Mouse (Mus musculus): ENCODE measurements around the gene Rln3.

The Rln3 gene

GRCm38 (mm10) chr8:84044900-84045299 lies at the start of gene Rln3:
Rln3 (minus strand) TSS chr8:84045000.
- no peak for DNase-seq (ENCODE audit: low spot score in 2 of 2)

GRCm38 (mm10) chr8:84090585-84090984 lies 45.8 kb upstream of the Rln3 start:
- DNase-seq (ENCODE audit: low spot score in 2 of 2): no peak

GRCm38 (mm10) chr8:84089277-84089676 lies 44.5 kb upstream of the Rln3 start:
- no peak for DNase-seq (ENCODE audit: low spot score in 2 of 2)

GRCm38 (mm10) chr8:84087821-84088220 lies 43.0 kb upstream of the Rln3 start:
- no peak for DNase-seq (ENCODE audit: low spot score in 2 of 2)

- DNase-seq (ENCODE audit: low spot score in 2 of 2): no peak
Measured at GRCm38 (mm10) chr8:84087156-84087555, 42.4 kb upstream of the Rln3 start.

GRCm38 (mm10) chr8:84084341-84085115 lies 39.7 kb upstream of the Rln3 start:
- no peak for DNase-seq (ENCODE audit: low spot score in 2 of 2)

- DNase-seq (ENCODE audit: low spot score in 2 of 2): no peak
Measured at GRCm38 (mm10) chr8:84083829-84084241, 39.0 kb upstream of the Rln3 start.

- DNase-seq (ENCODE audit: low spot score in 2 of 2): no peak
Measured at GRCm38 (mm10) chr8:84079206-84079605, 34.4 kb upstream of the Rln3 start.

GRCm38 (mm10) chr8:84076849-84077248 lies 32.0 kb upstream of the Rln3 start:
- DNase-seq (ENCODE audit: low spot score in 2 of 2): no peak

- DNase-seq (ENCODE audit: low spot score in 2 of 2): no peak
Measured at GRCm38 (mm10) chr8:84076412-84076811, 31.6 kb upstream of the Rln3 start.

- DNase-seq (ENCODE audit: low spot score in 2 of 2): no peak
Measured at GRCm38 (mm10) chr8:84073230-84073976, 28.6 kb upstream of the Rln3 start.

- DNase-seq (ENCODE audit: low spot score in 2 of 2): no peak
Measured at GRCm38 (mm10) chr8:84072321-84072720, 27.5 kb upstream of the Rln3 start.

GRCm38 (mm10) chr8:84071921-84072320 lies 27.1 kb upstream of the Rln3 start:
- no peak for DNase-seq (ENCODE audit: low spot score in 2 of 2)

GRCm38 (mm10) chr8:84070667-84071066 lies 25.9 kb upstream of the Rln3 start:
- peak; percentile 57 to 63 for DNase-seq (ENCODE audit: low spot score in 2 of 2)

GRCm38 (mm10) chr8:84070241-84070640 lies 25.4 kb upstream of the Rln3 start:
- DNase-seq (ENCODE audit: low spot score in 2 of 2): no peak

GRCm38 (mm10) chr8:84069750-84070149 lies 24.9 kb upstream of the Rln3 start:
- DNase-seq (ENCODE audit: low spot score in 2 of 2): no peak

GRCm38 (mm10) chr8:84069169-84069568 lies 24.4 kb upstream of the Rln3 start:
- DNase-seq (ENCODE audit: low spot score in 2 of 2): no peak

- no peak for DNase-seq (ENCODE audit: low spot score in 2 of 2)
Measured at GRCm38 (mm10) chr8:84068316-84069035, 23.7 kb upstream of the Rln3 start.

GRCm38 (mm10) chr8:84067911-84068310 lies 23.1 kb upstream of the Rln3 start:
- DNase-seq (ENCODE audit: low spot score in 2 of 2): no peak

GRCm38 (mm10) chr8:84067047-84067573 lies 22.3 kb upstream of the Rln3 start:
- peak; percentile 94 for DNase-seq (ENCODE audit: low spot score in 2 of 2)

GRCm38 (mm10) chr8:84066291-84066930 lies 21.6 kb upstream of the Rln3 start, which contains the start of gene Rfx1:
Rfx1 (plus strand) TSS chr8:84066834.
- DNase-seq (ENCODE audit: low spot score in 2 of 2): peak; percentile 100

Measured in right cerebral cortex, adult 2 months (tissue).